Mouse (Mus musculus) kidney, embryonic 16.5 days (tissue): ENCODE measurements around the gene Arpp19. TPM values are rescaled to one million over a fixed set of nuclear protein-coding genes. Genes with fewer than 3 reads are reported as not detected.

Source experiments
- ATAC-seq: fragments of 200-750 bp; cut with Nextera tagmentation; 2 replicates; pipeline ENCODE4 v1.8.0; 2017; ENCODE audit warnings: moderate TSS enrichment; ENCODE audit not compliant: low FRiP score, low TSS enrichment
- H3K27ac ChIP-seq: fragments of 300-500 bp; sonication (generic); 2 replicates; pipeline ENCODE4 v1.5.1; 2014; ENCODE audit warnings: low read length
- H3K27me3 ChIP-seq: fragments of 300-500 bp; sonication (generic); 2 replicates; pipeline ENCODE4 v1.6.1; 2014; ENCODE audit warnings: low read length, control low read depth, mixed read lengths; ENCODE audit not compliant: insufficient read depth
- H3K36me3 ChIP-seq: fragments of 300-500 bp; sonication (generic); 2 replicates; pipeline ENCODE4 v1.6.1; 2014; ENCODE audit warnings: low read length, control low read depth, mixed read lengths; ENCODE audit not compliant: insufficient read depth
- H3K4me1 ChIP-seq: fragments of 300-500 bp; sonication (generic); 2 replicates; pipeline ENCODE4 v1.6.1; 2014; ENCODE audit warnings: low read length, control low read depth, mixed read lengths; ENCODE audit not compliant: insufficient read depth
- H3K4me2 ChIP-seq: fragments of 300-500 bp; sonication (generic); replicated peaks from 2 replicates; pipeline ENCODE4 v1.6.1; 2014; ENCODE audit warnings: low read depth, low read length
- H3K4me3 ChIP-seq: fragments of 300-500 bp; sonication (generic); 2 replicates; pipeline ENCODE4 v1.5.1; 2014; ENCODE audit warnings: mild to moderate bottlenecking, low read length
- H3K9ac ChIP-seq: fragments of 300-500 bp; sonication (generic); replicated peaks from 2 replicates; pipeline ENCODE4 v1.6.1; 2014; ENCODE audit warnings: low read length
- H3K9me3 ChIP-seq: fragments of 300-500 bp; sonication (generic); 2 replicates; pipeline ENCODE4 v1.6.1; 2016; ENCODE audit warnings: low read length, control low read depth
- WGBS: fragments of 180-500 bp; shearing (Covaris S2); extraction: QIAGEN DNeasy Blood & Tissue Kit; methylation state at CpG from one replicate; pipeline ENCODE4 v1.1.7; 2014; 5-methylcytosine and 5-hydroxymethylcytosine counted together
- polyA plus RNA-seq: library from polyadenylated mRNA; unstranded; fragments of >200 nt; fragmentation: Nextera tagmentation; extraction: Ambion mirVana; gene quantifications from 2 replicates; pipeline ENCODE4 v1.2.1, GENCODE M21; 2015

Arpp19 gene
- polyA plus RNA-seq, 1 experiment from 2014 or later, result 257 TPM

GRCm38 (mm10) chr9:75004203-75004602, 33.2 kb upstream of the Arpp19 start:
- H3K4me1 ChIP-seq, result 0 out of 2 replicates have a peak, but pooled peaks cover 3% of the 10 kb centered on the region
- peaks cover 9% of the 10 kb centered on the region; the same call in 1 of the 2 replicates for H3K36me3 ChIP-seq
- no peak overlapping the region for H3K4me3 ChIP-seq
- H3K9ac ChIP-seq, result no peak overlapping the region
- no peak for ATAC-seq
- no peaks in the 10 kb centered on the region for H3K9me3 ChIP-seq
- H3K27me3 ChIP-seq, result no peaks in the 10 kb centered on the region
- H3K27ac ChIP-seq, result no peak overlapping the region
- 91% methylated on average over 10 of the region's 10 CpGs for WGBS
- no peak overlapping the region for H3K4me2 ChIP-seq

GRCm38 (mm10) chr9:75016591-75016990, 20.8 kb upstream of the Arpp19 start:
- Histone ChIP-seq H3K4me2 (no peak overlapping the region), H3K36me3 (peaks cover 29% of the 10 kb centered on the region; the same call in 1 of the 2 replicates), H3K27ac (no peak overlapping the region), H3K27me3 (no peaks in the 10 kb centered on the region), H3K4me1 (no peaks in the 10 kb centered on the region), H3K4me3 (no peak overlapping the region), H3K9me3 (no peaks in the 10 kb centered on the region), H3K9ac (no peak overlapping the region)
- WGBS, result 95% methylated on average over 2 of the region's 2 CpGs
- ATAC-seq, result no peak

GRCm38 (mm10) chr9:75019181-75019580, 18.2 kb upstream of the Arpp19 start:
- Histone ChIP-seq H3K4me3 (no peak overlapping the region), H3K4me2 (no peak overlapping the region), H3K27me3 (no peaks in the 10 kb centered on the region), H3K9ac (no peak overlapping the region), H3K4me1 (no peaks in the 10 kb centered on the region), H3K36me3 (peaks cover 24% of the 10 kb centered on the region; the same call in 1 of the 2 replicates), H3K9me3 (no peaks in the 10 kb centered on the region), H3K27ac (no peak overlapping the region)
- 90% methylated on average over 6 of the region's 6 CpGs for WGBS
- no peak for ATAC-seq

- Histone ChIP-seq H3K4me1 (no peaks in the 10 kb centered on the region), H3K9ac (no peak overlapping the region), H3K4me3 (no peak overlapping the region), H3K36me3 (peaks cover 23% of the 10 kb centered on the region; the same call in 1 of the 2 replicates), H3K27me3 (no peaks in the 10 kb centered on the region), H3K4me2 (no peak overlapping the region), H3K9me3 (no peaks in the 10 kb centered on the region), H3K27ac (no peak overlapping the region)
- ATAC-seq, result no peak
- WGBS, result 93% methylated on average over 3 of the region's 3 CpGs
These were observed 17.8 kb upstream of the Arpp19 start for GRCm38 (mm10) chr9:75019592-75019991.

GRCm38 (mm10) chr9:75020561-75020960, 16.9 kb upstream of the Arpp19 start:
- Histone ChIP-seq H3K36me3 (peaks cover 19% of the 10 kb centered on the region), H3K9me3 (no peaks in the 10 kb centered on the region), H3K9ac (no peak overlapping the region), H3K27ac (no peak overlapping the region), H3K4me1 (no peaks in the 10 kb centered on the region), H3K4me2 (no peak overlapping the region), H3K4me3 (no peak overlapping the region), H3K27me3 (no peaks in the 10 kb centered on the region)
- WGBS, result 79% methylated on average over 4 of the region's 4 CpGs
- ATAC-seq, result no peak

- Histone ChIP-seq H3K4me2 (no peak overlapping the region), H3K9me3 (no peaks in the 10 kb centered on the region), H3K9ac (no peak overlapping the region), H3K27ac (no peak overlapping the region), H3K4me1 (no peaks in the 10 kb centered on the region), H3K36me3 (peaks cover 19% of the 10 kb centered on the region), H3K27me3 (no peaks in the 10 kb centered on the region), H3K4me3 (no peak overlapping the region)
- ATAC-seq, result no peak
- WGBS, result 93% methylated on average over 7 of the region's 7 CpGs
These were observed 14.9 kb upstream of the Arpp19 start for GRCm38 (mm10) chr9:75022546-75022945.

GRCm38 (mm10) chr9:75023150-75023894, 14.1 kb upstream of the Arpp19 start:
- 56% methylated on average over 5 of the region's 5 CpGs for WGBS
- H3K9me3 ChIP-seq, result no peaks in the 10 kb centered on the region

GRCm38 (mm10) chr9:75024089-75024488, 13.3 kb upstream of the Arpp19 start:
- no peaks in the 10 kb centered on the region for H3K4me1 ChIP-seq
- no peaks in the 10 kb centered on the region for H3K27me3 ChIP-seq
- no peak overlapping the region for H3K27ac ChIP-seq
- WGBS, result 49% methylated on average over 7 of the region's 7 CpGs
- no peak overlapping the region for H3K9ac ChIP-seq
- ATAC-seq, result no peak
- H3K36me3 ChIP-seq, result peaks cover 13% of the 10 kb centered on the region
- H3K4me3 ChIP-seq, result no peak overlapping the region
- H3K9me3 ChIP-seq, result no peaks in the 10 kb centered on the region
- no peak overlapping the region for H3K4me2 ChIP-seq

More at GRCm38 (mm10) chr9:75023150-75023894, 14.1 kb upstream of the Arpp19 start:
- Histone ChIP-seq H3K4me3 (no peak overlapping the region), H3K27me3 (no peaks in the 10 kb centered on the region), H3K4me1 (no peaks in the 10 kb centered on the region), H3K27ac (no peak overlapping the region), H3K9ac (no peak overlapping the region), H3K4me2 (no peak overlapping the region), H3K36me3 (peaks cover 19% of the 10 kb centered on the region)
- ATAC-seq, result no peak

GRCm38 (mm10) chr9:75025689-75026088, 11.7 kb upstream of the Arpp19 start:
- Histone ChIP-seq H3K9me3 (no peaks in the 10 kb centered on the region), H3K4me1 (no peaks in the 10 kb centered on the region), H3K4me2 (no peak overlapping the region), H3K36me3 (no peaks in the 10 kb centered on the region; the same call in 1 of the 2 replicates), H3K27ac (no peak overlapping the region), H3K9ac (no peak overlapping the region), H3K4me3 (no peak overlapping the region), H3K27me3 (no peaks in the 10 kb centered on the region)
- WGBS, result 79% methylated on average over 6 of the region's 6 CpGs
- no peak for ATAC-seq

- no peak for ATAC-seq
- WGBS, result 90% methylated on average over 1 of the region's 1 CpGs
- no peaks in the 10 kb centered on the region for H3K27me3 ChIP-seq
These were observed 5.0 kb upstream of the Arpp19 start for GRCm38 (mm10) chr9:75032408-75032807.

More at GRCm38 (mm10) chr9:75032408-75032807, 5.0 kb upstream of the Arpp19 start:
- Histone ChIP-seq H3K9ac (no peak overlapping the region), H3K9me3 (no peaks in the 10 kb centered on the region), H3K36me3 (0 out of 2 replicates have a peak, but pooled peaks cover 3% of the 10 kb centered on the region), H3K27ac (no peak overlapping the region), H3K4me3 (no peak overlapping the region), H3K4me1 (no peaks in the 10 kb centered on the region), H3K4me2 (no peak overlapping the region)
